Mouse (Mus musculus) CH12.LX (cell line): ENCODE data around the gene Maml2. TPM values are rescaled to one million over a fixed set of nuclear protein-coding genes. Genes with fewer than 3 reads are reported as not detected.

Experiments used
- DNase-seq: peaks from one replicate; pipeline ENCODE4 v3.0.0-alpha.2; 2013; ENCODE audit errors: extremely low read depth
- H3K27ac ChIP-seq: 2 replicates; pipeline ENCODE4 v1.5.1; 2012; ENCODE audit warnings: low read depth, mild to moderate bottlenecking, control low read depth, moderate library complexity; ENCODE audit not compliant: insufficient read depth
- H3K27me3 ChIP-seq: replicated peaks from 2 replicates; pipeline ENCODE3; 2012; ENCODE audit warnings: inconsistent platforms
- H3K36me3 ChIP-seq, 2 experiments: replicated peaks in 1 of 2; 2 replicates each; pipeline versions ENCODE3 to v1.6.1; 2012; ENCODE audit warnings: inconsistent platforms in 1 of 2, low read length in 1 of 2, mild to moderate bottlenecking in 1 of 2, mixed read lengths in 1 of 2, moderate library complexity in 1 of 2; ENCODE audit not compliant: control insufficient read depth in 1 of 2, insufficient read depth in 1 of 2
- H3K4me1 ChIP-seq, 2 experiments: 2 replicates each; pipeline ENCODE4 v1.6.1; 2012; ENCODE audit warnings: inconsistent platforms in 1 of 2, moderate library complexity in 1 of 2; ENCODE audit not compliant: insufficient read depth in 2 of 2, control insufficient read depth in 1 of 2
- H3K4me2 ChIP-seq: 2 replicates; pipeline ENCODE4 v1.6.1; 2012; ENCODE audit warnings: low read depth, mild to moderate bottlenecking, control low read depth; ENCODE audit not compliant: poor library complexity, insufficient read depth, severe bottlenecking
- H3K4me3 ChIP-seq, 3 experiments: fragments of 150-350 bp in 1 of 3; sonication (generic) in 1 of 3; replicated peaks in 1 of 3; 2 replicates each; pipeline versions ENCODE3 to v1.5.1; 2011 to 2012; ENCODE audit warnings: low read depth in 2 of 3, low read length in 2 of 3, mild to moderate bottlenecking in 2 of 3, moderate library complexity in 2 of 3, control low read depth in 1 of 3, improper control_type of control experiment in 1 of 3, inconsistent platforms in 1 of 3, mixed read lengths in 1 of 3; ENCODE audit not compliant: poor library complexity in 1 of 3
- H3K79me2 ChIP-seq: replicated peaks from 2 replicates; pipeline ENCODE4 v1.6.1; 2012; ENCODE audit warnings: mild to moderate bottlenecking, moderate library complexity; ENCODE audit not compliant: control insufficient read depth, poor library complexity, insufficient read depth, severe bottlenecking; ENCODE audit errors: extremely low read depth
- H3K9ac ChIP-seq: 2 replicates; pipeline ENCODE4 v1.6.1; 2012; ENCODE audit warnings: low read depth, mild to moderate bottlenecking, control low read depth, moderate library complexity; ENCODE audit not compliant: insufficient read depth
- H3K9me3 ChIP-seq: replicated peaks from 2 replicates; pipeline ENCODE3; 2012; ENCODE audit warnings: low read length, inconsistent platforms, mixed read lengths
- BHLHE40 ChIP-seq: IDR thresholded peaks from 2 replicates; pipeline ENCODE4 v1.6.1; 2011; ENCODE audit warnings: mild to moderate bottlenecking, low read depth, low read length, improper control_type of control experiment
- CHD1 ChIP-seq: IDR thresholded peaks from 2 replicates; pipeline ENCODE4 v1.6.1; 2012; ENCODE audit warnings: low read depth, low read length, improper control_type of control experiment, inconsistent platforms
- ELF1 ChIP-seq: IDR thresholded peaks from 2 replicates; pipeline ENCODE4 v1.6.1; 2014; ENCODE audit warnings: low read depth, mild to moderate bottlenecking, inconsistent platforms, low read length, improper control_type of control experiment
- HCFC1 ChIP-seq: IDR thresholded peaks from 2 replicates; pipeline ENCODE4 v1.6.1; 2012; ENCODE audit warnings: low read depth, mild to moderate bottlenecking, inconsistent platforms, low read length, improper control_type of control experiment
- JUND ChIP-seq: conservative IDR thresholded peaks from 2 replicates; pipeline ENCODE4 v1.6.1; 2011; ENCODE audit warnings: low read depth, low read length, improper control_type of control experiment
- KAT2A ChIP-seq: IDR thresholded peaks from 2 replicates; pipeline ENCODE4 v1.6.1; 2012; ENCODE audit warnings: low read length, improper control_type of control experiment, inconsistent platforms; ENCODE audit not compliant: insufficient replicate concordance
- MAX ChIP-seq: IDR thresholded peaks from 2 replicates; pipeline ENCODE4 v1.6.1; 2011; ENCODE audit warnings: low read length, improper control_type of control experiment
- NELFE ChIP-seq: IDR thresholded peaks from 2 replicates; pipeline ENCODE4 v1.6.1; 2011; ENCODE audit warnings: low read depth, low read length, improper control_type of control experiment
- POLR2A ChIP-seq: IDR thresholded peaks from 2 replicates; pipeline ENCODE4 v1.6.1; 2011; ENCODE audit warnings: low read depth, mild to moderate bottlenecking, improper control_type of control experiment, low read length
- RAD21 ChIP-seq: IDR thresholded peaks from 2 replicates; pipeline ENCODE4 v1.6.1; 2011; ENCODE audit warnings: low read depth, mild to moderate bottlenecking, low read length, improper control_type of control experiment, moderate library complexity
- SMC3 ChIP-seq: IDR thresholded peaks from 2 replicates; pipeline ENCODE4 v1.6.1; 2011; ENCODE audit warnings: low read depth, low read length, improper control_type of control experiment
- TBP ChIP-seq: conservative IDR thresholded peaks from 2 replicates; pipeline ENCODE4 v1.6.1; 2011; ENCODE audit warnings: low read depth, low read length, improper control_type of control experiment
- TCF12 ChIP-seq: IDR thresholded peaks from 2 replicates; pipeline ENCODE4 v1.6.1; 2014; ENCODE audit warnings: low read depth, mild to moderate bottlenecking, inconsistent platforms, low read length, improper control_type of control experiment
- UBTF ChIP-seq: IDR thresholded peaks from 2 replicates; pipeline ENCODE4 v1.6.1; 2012; ENCODE audit warnings: low read depth, mild to moderate bottlenecking, inconsistent platforms, low read length, improper control_type of control experiment, moderate library complexity
- ZKSCAN1 ChIP-seq: IDR thresholded peaks from 2 replicates; pipeline ENCODE4 v1.6.1; 2012; ENCODE audit warnings: low read depth, inconsistent platforms, low read length, improper control_type of control experiment, borderline replicate concordance
- ZNF384 ChIP-seq: IDR thresholded peaks from 2 replicates; pipeline ENCODE4 v1.6.1; 2012; ENCODE audit warnings: low read depth, low read length, improper control_type of control experiment, inconsistent platforms
- dilution Hi-C: fragments of 300-500 bp; cut with MboI; formaldehyde crosslinking; loops from 2 replicates; pipeline ENCODE4 v1.14.3; 2020; ENCODE audit warnings: low sequenced_read_pairs; ENCODE audit not compliant: extremely low pct_unique_long_range_greater_than_20kb, extremely low pct_ligation_motif_present
- in situ Hi-C: fragments of 300-500 bp; cut with MboI; formaldehyde crosslinking; loops from 3 replicates; pipeline ENCODE4 v1.14.3; 2019; ENCODE audit warnings: low sequenced_read_pairs, low pct_ligation_motif_present, low pct_unique_long_range_greater_than_20kb, mixed read lengths
- polyA plus RNA-seq: library from polyadenylated mRNA; unstranded; fragments of >175 nt; gene quantifications from 2 replicates; pipeline ENCODE4 v1.2.1, GENCODE M21; 2012; ENCODE audit warnings: low read depth; ENCODE audit not compliant: insufficient read length
- total RNA-seq, 2 experiments: library from RNA; depleted of rRNA; stranded (reverse); fragments of 300-350 nt in 1 of 2; fragments of >200 nt in 1 of 2; gene quantifications; 2 replicates each; pipeline ENCODE4 v1.2.3; 2012 to 2014

Maml2 gene
- total and polyA plus RNA-seq, 3 experiments = 5.9 to 9.1 (median 5.9) TPM

- TF ChIP-seq NELFE = no peak
- no peak for TF ChIP-seq TBP
- no peak for TF ChIP-seq JUND
- no peak for TF ChIP-seq SMC3
- TF ChIP-seq RAD21 = no peak
- no peak for TF ChIP-seq POLR2A
- TF ChIP-seq ZNF384 = no peak
- no peak for TF ChIP-seq KAT2A
- TF ChIP-seq MAX = no peak
- no peak for TF ChIP-seq ELF1
- TF ChIP-seq, all 38 proteins: peak for 0
- Histone ChIP-seq H3K4me3 (no peak overlapping the region), H3K79me2 (peaks cover 2% of the 10 kb centered on the region; the same call in 1 of the 2 replicates), H3K4me1 (peaks cover 13 to 45% of the 10 kb centered on the region in 2 experiments), H3K9me3 (no peaks in the 10 kb centered on the region), H3K9ac (no peak overlapping the region), H3K36me3 (peaks cover 0 to 18% of the 10 kb centered on the region in 2 experiments), H3K27ac (no peak overlapping the region), H3K4me2 (no peak overlapping the region), H3K27me3 (no peaks in the 10 kb centered on the region)
- dilution Hi-C loops = no loop called here
- DNase-seq = no peak
- in situ Hi-C loops = no loop called here
Observed at GRCm38 (mm10) chr9:13474951-13475350, 177.2 kb downstream of the Maml2 start.

DNA sequence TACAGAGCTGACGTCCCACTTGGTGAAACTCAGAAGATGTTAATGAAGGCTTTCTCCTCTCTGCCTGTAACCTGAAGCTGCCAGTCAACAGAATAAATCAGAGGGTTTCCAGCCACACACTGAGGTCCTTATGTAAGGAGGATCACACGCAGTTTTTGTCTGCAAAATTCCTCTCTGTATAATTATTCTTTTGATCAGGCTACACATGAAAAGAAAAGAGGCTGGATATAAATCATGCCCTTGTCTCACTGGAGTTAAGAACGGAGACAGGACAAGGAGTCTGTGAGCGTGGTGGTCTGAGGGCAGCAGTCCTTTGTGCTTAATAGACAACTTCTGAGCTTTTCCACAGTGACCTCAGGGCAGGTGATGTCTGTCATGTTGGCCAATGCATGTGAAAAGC is 181.5 kb downstream of the Maml2 start:
- no peak overlapping the region for H3K4me3 ChIP-seq
- peaks cover 18 to 29% of the 10 kb centered on the region in 2 experiments for H3K4me1 ChIP-seq
- no peaks in the 10 kb centered on the region for H3K27me3 ChIP-seq
- dilution Hi-C loops = no loop called here
- in situ Hi-C loops = no loop called here
- H3K9me3 ChIP-seq = no peaks in the 10 kb centered on the region
- DNase-seq = no peak
- no peak for TF ChIP-seq CHD1
- no peak for TF ChIP-seq HCFC1
- TF ChIP-seq ELF1 = no peak
- no peak for TF ChIP-seq TBP
- TF ChIP-seq JUND = no peak
- TF ChIP-seq UBTF = no peak
- no peak for TF ChIP-seq TCF12
- TF ChIP-seq ZKSCAN1 = no peak
- TF ChIP-seq BHLHE40 = no peak
- TF ChIP-seq, all 38 proteins: peak for 0
- H3K9ac ChIP-seq = no peak overlapping the region
- H3K27ac ChIP-seq = no peak overlapping the region
- H3K4me2 ChIP-seq = no peak overlapping the region
- H3K79me2 ChIP-seq = no peaks in the 10 kb centered on the region
- H3K36me3 ChIP-seq = peaks cover 0 to 20% of the 10 kb centered on the region in 2 experiments
